Mouse (Mus musculus): ENCODE results near the gene Ankzf1. TPM values are rescaled to one million over a fixed set of nuclear protein-coding genes. Genes with fewer than 3 reads are reported as not detected.

The Ankzf1 gene
- 8.0 and 9.8 TPM in 2 replicates for polyA plus RNA-seq (2015; fragmentation: Nextera tagmentation; extraction: Ambion mirVana)

- peak; percentile 97 for ATAC-seq
- Histone ChIP-seq H3K4me1 (ENCODE audit: insufficient read depth) (peaks cover 29% of the 10 kb centered on the region), H3K4me2 (ENCODE audit: low read depth, low read length) (peak within 1 kb of the TSS; percentile 96), H3K36me3 (replicated peaks; ENCODE audit: insufficient read depth, low read length) (peaks cover 40% of the 10 kb centered on the region), H3K27me3 (ENCODE audit: insufficient read depth, low read length) (no peaks in the 10 kb centered on the region), H3K4me3 (ENCODE audit: low read depth, low read length) (peak within 1 kb of the TSS; percentile 99), H3K9me3 (ENCODE audit: low read length) (no peaks in the 10 kb centered on the region), H3K27ac (ENCODE audit: low read depth) (peak within 1 kb of the TSS; percentile 98), H3K9ac (replicated peaks) (peak within 1 kb of the TSS; percentile 98)
- peak; percentile 94 for DNase-seq
- TF ChIP-seq CTCF (IDR thresholded peaks at IDR 0.05; ENCODE audit: low read depth) (peak; percentile 19; the same call in 1 of the 2 replicates), EP300 (IDR thresholded peaks at IDR 0.05; ENCODE audit: low read depth) (peak; percentile 67)
- WGBS (ENCODE audit: insufficient replicate concordance): under 1% methylated on average over 44 of the region's 56 CpGs
Observed at GRCm38 (mm10) chr1:75191622-75192402, at the start of gene Ankzf1, which contains the start of gene Atg9a. Gene Ankzf1 (plus strand): TSS chr1:75192151. Gene Atg9a (minus strand): TSS chr1:75192196.

- Histone ChIP-seq H3K36me3 (replicated peaks; ENCODE audit: insufficient read depth, low read length) (peaks cover 60% of the 10 kb centered on the region), H3K9ac (replicated peaks) (peak within 1 kb of the TSS; percentile 96), H3K4me2 (ENCODE audit: low read depth, low read length) (peak within 1 kb of the TSS; percentile 96), H3K4me3 (ENCODE audit: low read depth, low read length) (peak within 1 kb of the TSS; percentile 76), H3K27ac (ENCODE audit: low read depth) (peak within 1 kb of the TSS; percentile 99), H3K4me1 (ENCODE audit: insufficient read depth) (peaks cover 49% of the 10 kb centered on the region), H3K9me3 (ENCODE audit: low read length) (no peaks in the 10 kb centered on the region), H3K27me3 (ENCODE audit: insufficient read depth, low read length) (no peaks in the 10 kb centered on the region)
- TF ChIP-seq EP300 (IDR thresholded peaks at IDR 0.05; ENCODE audit: low read depth) (peak; percentile 49; the same call in 1 of the 2 replicates), CTCF (IDR thresholded peaks at IDR 0.05; ENCODE audit: low read depth) (peak; percentile 79)
- DNase-seq (peak; percentile 98), ATAC-seq (peak; percentile 82)
- WGBS (ENCODE audit: insufficient replicate concordance): 1% methylated on average over 82 of the region's 91 CpGs
Observed at GRCm38 (mm10) chr1:75142301-75143261, 49.4 kb upstream of the Ankzf1 start, which contains the start of the genes Cnppd1 and Retreg2. Gene Cnppd1 (minus strand): TSS chr1:75142711. Gene Retreg2 (plus strand): TSS chr1:75142778.

- ATAC-seq: no peak
- WGBS (ENCODE audit: insufficient replicate concordance): 69% methylated on average over 3 of the region's 3 CpGs
Observed at GRCm38 (mm10) chr1:75145589-75145988, 46.4 kb upstream of the Ankzf1 start.

GRCm38 (mm10) chr1:75147411-75148135, 44.4 kb upstream of the Ankzf1 start:
- peaks cover 27% of the 10 kb centered on the region for H3K4me1 ChIP-seq (ENCODE audit: insufficient read depth)
- no peaks in the 10 kb centered on the region for H3K9me3 ChIP-seq (ENCODE audit: low read length)
- H3K27ac ChIP-seq (ENCODE audit: low read depth): peak overlapping the region; percentile 84
- H3K27me3 ChIP-seq (ENCODE audit: insufficient read depth, low read length): no peaks in the 10 kb centered on the region
- TF ChIP-seq CTCF (IDR thresholded peaks at IDR 0.05; ENCODE audit: low read depth) (no peak), EP300 (IDR thresholded peaks at IDR 0.05; ENCODE audit: low read depth) (no peak)
- 74% methylated on average over 7 of the region's 7 CpGs for WGBS (ENCODE audit: insufficient replicate concordance)
- no peak for DNase-seq
- no peak overlapping the region for H3K4me3 ChIP-seq (ENCODE audit: low read depth, low read length)
- no peak overlapping the region for H3K4me2 ChIP-seq (ENCODE audit: low read depth, low read length)
- 0 out of 2 replicates have a peak overlapping the region, but pooled peaks have one; percentile 1 for H3K9ac ChIP-seq (replicated peaks)
- peaks cover 50% of the 10 kb centered on the region for H3K36me3 ChIP-seq (replicated peaks; ENCODE audit: insufficient read depth, low read length)
- ATAC-seq: peak; percentile 41

More at GRCm38 (mm10) chr1:75145589-75145988, 46.4 kb upstream of the Ankzf1 start:
- no peaks in the 10 kb centered on the region for H3K9me3 ChIP-seq (ENCODE audit: low read length)
- H3K36me3 ChIP-seq (replicated peaks; ENCODE audit: insufficient read depth, low read length): peaks cover 50% of the 10 kb centered on the region
- no peak overlapping the region; the same call in 1 of the 2 replicates for H3K27ac ChIP-seq (ENCODE audit: low read depth)
- H3K9ac ChIP-seq (replicated peaks): no peak overlapping the region
- H3K4me1 ChIP-seq (ENCODE audit: insufficient read depth): peaks cover 33% of the 10 kb centered on the region
- H3K4me2 ChIP-seq (ENCODE audit: low read depth, low read length): peak overlapping the region; percentile 96
- 0 out of 2 replicates have a peak overlapping the region, but pooled peaks have one; percentile 11 for H3K4me3 ChIP-seq (ENCODE audit: low read depth, low read length)
- no peak for DNase-seq
- peak; percentile 88 for TF ChIP-seq EP300 (IDR thresholded peaks at IDR 0.05; ENCODE audit: low read depth)
- TF ChIP-seq CTCF (IDR thresholded peaks at IDR 0.05; ENCODE audit: low read depth): no peak
- H3K27me3 ChIP-seq (ENCODE audit: insufficient read depth, low read length): no peaks in the 10 kb centered on the region

GRCm38 (mm10) chr1:75148727-75149126, 43.2 kb upstream of the Ankzf1 start:
- Histone ChIP-seq H3K36me3 (replicated peaks; ENCODE audit: insufficient read depth, low read length) (peaks cover 50% of the 10 kb centered on the region), H3K4me3 (ENCODE audit: low read depth, low read length) (no peak overlapping the region), H3K27me3 (ENCODE audit: insufficient read depth, low read length) (no peaks in the 10 kb centered on the region), H3K4me2 (ENCODE audit: low read depth, low read length) (no peak overlapping the region), H3K4me1 (ENCODE audit: insufficient read depth) (peaks cover 21% of the 10 kb centered on the region), H3K9ac (replicated peaks) (no peak overlapping the region), H3K9me3 (ENCODE audit: low read length) (no peaks in the 10 kb centered on the region), H3K27ac (ENCODE audit: low read depth) (peak overlapping the region; percentile 84)
- ATAC-seq (peak; percentile 87), DNase-seq (no peak)
- TF ChIP-seq CTCF (IDR thresholded peaks at IDR 0.05; ENCODE audit: low read depth) (no peak), EP300 (IDR thresholded peaks at IDR 0.05; ENCODE audit: low read depth) (0 out of 2 replicates have a peak, but pooled peaks have one; percentile 47)
- WGBS (ENCODE audit: insufficient replicate concordance): 72% methylated on average over 4 of the region's 4 CpGs

Measured in liver, postnatal 0 days (tissue).